Mouse (Mus musculus): ENCODE data around the gene Hdac6.
A peak's percentile ranks its signal among the peaks of the same experiment; 100 is the strongest.
"Not testable (repeated sequence)": the region's sequence is repeated elsewhere in the genome, so short reads cannot be mapped to it uniquely, and the experiment has no call there.

The Hdac6 gene

GRCm38 (mm10) chrX:7919601-7920383 is 27.9 kb downstream of the Hdac6 start, which contains the start of gene Pcsk1n:
TSS of gene Pcsk1n (plus strand) at chrX:7919822.
- no peak for DNase-seq

DNA sequence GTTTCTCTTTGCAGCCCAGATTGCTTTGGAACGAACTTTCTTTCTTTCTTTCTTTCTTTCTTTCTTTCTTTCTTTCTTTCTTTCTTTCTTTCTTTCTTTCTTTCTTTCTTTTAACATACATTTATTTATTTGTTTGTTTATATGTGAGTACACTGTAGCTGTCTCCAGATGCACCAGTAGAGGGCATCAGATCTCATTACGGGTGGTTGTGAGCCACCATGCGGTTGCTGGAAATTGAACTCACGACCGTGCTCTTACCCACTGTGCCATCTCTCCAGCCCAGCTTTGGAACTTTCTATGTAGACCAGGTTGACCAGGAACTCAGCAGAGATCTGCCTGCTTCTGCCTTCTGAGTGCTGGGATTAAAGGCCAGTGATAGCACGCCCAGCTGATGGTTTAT is 29.7 kb downstream of the Hdac6 start:
- not testable (repeated sequence) for DNase-seq

GRCm38 (mm10) chrX:7915669-7916068 is 32.0 kb downstream of the Hdac6 start:
- DNase-seq: peak; percentile 41

DNA sequence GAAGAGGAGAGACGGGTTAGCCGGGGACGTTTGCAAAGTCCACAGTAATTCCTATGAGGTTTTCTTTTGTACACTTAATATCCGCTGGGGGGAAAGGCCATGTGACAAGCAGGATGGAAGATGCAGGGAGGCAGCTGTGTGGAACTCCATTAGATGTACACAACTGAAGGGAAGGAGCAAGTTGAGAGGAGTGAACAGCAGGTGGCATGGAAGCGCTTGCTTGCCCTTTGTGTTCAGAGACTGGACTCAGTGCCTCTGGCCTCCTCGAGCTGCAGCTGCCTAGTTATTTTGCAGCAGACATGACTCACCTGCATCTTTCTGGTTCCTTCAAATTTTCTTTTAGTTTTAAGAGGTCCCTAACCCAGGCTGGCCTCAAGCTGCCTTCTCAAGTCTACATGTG is 37.2 kb downstream of the Hdac6 start:
- no peak for DNase-seq

DNA sequence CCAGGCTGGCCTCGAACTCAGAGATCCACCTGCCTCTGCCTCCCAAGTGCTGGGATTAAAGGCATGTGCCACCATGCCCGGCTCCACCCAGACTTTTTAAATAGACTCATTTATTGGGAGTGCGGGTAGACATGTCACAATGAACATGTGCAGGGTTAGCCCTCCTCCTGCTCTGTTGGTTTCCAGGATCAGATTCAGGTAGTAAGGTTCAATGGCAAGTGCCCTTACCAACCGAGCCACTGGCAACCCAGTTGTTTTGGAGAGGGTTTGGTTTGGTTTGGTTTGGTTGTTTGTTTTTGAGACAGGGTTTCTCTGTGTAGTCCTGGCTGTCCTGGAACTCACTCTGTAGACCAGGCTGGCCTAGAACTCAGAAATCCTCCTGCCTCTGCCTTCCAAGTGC is 38.4 kb downstream of the Hdac6 start, which contains the start of gene Gm10490:
Gm10490 (plus strand) TSS at position 301 of the 400 bp plus-strand sequence.
- not testable (repeated sequence) for DNase-seq

DNA sequence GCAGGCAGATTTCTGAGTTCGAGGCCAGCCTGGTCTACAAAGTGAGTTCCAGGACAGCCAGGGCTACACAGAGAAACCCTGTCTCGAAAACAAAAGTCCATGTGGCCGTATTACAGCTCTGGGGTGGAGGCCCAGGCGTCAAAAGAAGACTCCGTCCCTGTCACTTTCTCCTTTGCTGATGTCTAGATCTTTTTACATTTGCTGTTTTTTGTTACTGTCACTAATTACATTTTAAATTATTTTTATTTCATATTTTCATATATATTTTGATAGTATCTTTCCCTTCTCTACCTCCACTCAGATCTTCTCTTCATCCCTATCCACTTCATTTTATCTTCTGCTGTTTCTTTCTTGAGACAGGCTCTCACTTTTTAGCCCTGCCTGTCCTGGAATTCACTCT is 40.0 kb downstream of the Hdac6 start, which contains the start of gene Gm10491:
Gm10491 (minus strand) TSS at position 101 of the 400 bp plus-strand sequence.
- DNase-seq: no peak

DNA sequence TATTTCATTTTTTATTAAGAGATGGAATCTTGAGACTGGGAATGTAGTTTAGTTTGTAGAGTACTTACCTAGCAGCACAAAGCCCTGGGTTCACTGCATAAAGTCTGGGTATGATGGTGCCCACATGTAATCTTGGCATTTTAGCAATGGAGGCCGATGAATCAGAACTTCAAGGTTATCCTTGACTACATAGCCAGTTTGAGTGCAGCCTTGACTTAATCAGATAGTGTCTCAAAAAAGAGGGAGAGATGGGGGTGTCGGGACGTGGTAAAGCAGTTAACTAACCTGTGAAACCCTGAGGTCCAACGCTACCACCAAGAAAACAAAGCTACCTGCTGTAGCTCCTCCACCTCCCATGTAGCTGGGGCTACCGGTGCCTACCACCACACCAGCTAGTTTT is 43.2 kb downstream of the Hdac6 start:
- DNase-seq: no peak

DNA sequence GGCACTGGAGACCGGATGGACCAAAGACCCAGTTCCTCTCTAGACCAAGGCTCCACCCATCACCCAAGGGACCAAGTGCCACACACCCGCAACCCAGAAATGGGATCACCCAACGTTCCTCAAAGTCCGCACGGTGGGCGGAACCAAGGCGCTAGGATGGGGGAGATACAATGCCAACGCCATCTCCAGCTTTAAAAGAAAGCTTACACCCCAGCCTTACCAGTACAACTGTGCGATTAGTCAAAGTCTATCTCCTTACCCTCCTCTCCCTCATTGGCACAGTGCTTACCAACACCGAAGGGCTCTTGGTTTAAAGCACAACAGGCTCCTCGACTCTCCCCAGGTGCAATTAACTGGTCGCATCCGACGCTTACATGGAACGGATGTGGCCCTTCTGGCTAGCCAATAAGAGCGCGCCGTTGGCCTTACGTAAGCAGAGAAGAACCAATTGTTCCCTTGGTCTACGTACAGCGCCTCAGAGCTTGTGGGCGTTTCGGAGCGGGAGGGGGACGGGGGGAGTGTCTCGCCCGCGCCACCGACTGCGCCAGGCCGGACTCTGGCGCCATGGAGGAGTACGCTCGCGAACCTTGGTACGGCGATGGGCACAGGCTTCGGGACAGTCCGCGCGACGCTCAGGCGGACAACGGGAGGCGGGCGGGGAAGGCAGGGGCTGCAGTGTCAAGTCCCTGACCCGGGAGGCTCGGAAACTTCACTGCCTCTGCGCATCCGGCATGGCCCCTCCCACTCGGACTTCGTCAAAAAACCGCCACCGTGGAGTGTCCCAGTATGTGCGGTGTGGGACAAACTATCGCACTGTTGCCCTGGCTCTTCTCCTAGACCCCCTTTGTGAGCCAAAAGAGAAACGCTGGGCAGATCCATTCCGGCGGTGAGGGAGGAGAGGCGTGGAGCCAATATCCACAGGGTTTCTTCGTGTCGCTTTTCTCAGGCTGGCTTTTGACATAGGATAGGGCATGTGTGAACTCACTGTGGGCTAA is 48.5 kb downstream of the Hdac6 start, which contains the start of the genes Pqbp1 and Timm17b:
Pqbp1 (minus strand) TSS at position 390 of the 995 bp plus-strand sequence.
Timm17b (plus strand) TSS at position 478 of the 995 bp plus-strand sequence.
- peak; percentile 87 for DNase-seq

GRCm38 (mm10) chrX:7898211-7898610 is 49.5 kb downstream of the Hdac6 start:
- peak; percentile 35 for DNase-seq

GRCm38 (mm10) chrX:7883841-7884567 is 63.7 kb downstream of the Hdac6 start, which contains the start of gene Slc35a2:
TSS of gene Slc35a2 (plus strand) at chrX:7884028.
- DNase-seq: peak; percentile 70
